Mouse (Mus musculus) stomach, embryonic 16.5 days (tissue): Measurements from ENCODE around the gene Sergef. TPM values are rescaled to one million over a fixed set of nuclear protein-coding genes. Genes with fewer than 3 reads are reported as not detected.

ENCODE experiments used
- ATAC-seq: fragments of 200-750 bp; cut with Nextera tagmentation; 2 replicates; pipeline ENCODE4 v1.8.0; 2017; ENCODE audit warnings: moderate number of reproducible peaks, moderate TSS enrichment; ENCODE audit not compliant: insufficient read depth, low FRiP score
- H3K27ac ChIP-seq: fragments of 300-500 bp; sonication (generic); 2 replicates; pipeline ENCODE4 v1.5.1; 2014; ENCODE audit warnings: low read length
- H3K27me3 ChIP-seq: fragments of 300-500 bp; sonication (generic); 2 replicates; pipeline ENCODE4 v1.6.1; 2014; ENCODE audit warnings: low read length, control low read depth, mixed read lengths; ENCODE audit not compliant: control insufficient read depth, insufficient read depth
- H3K36me3 ChIP-seq: fragments of 300-500 bp; sonication (generic); 2 replicates; pipeline ENCODE4 v1.6.1; 2014; ENCODE audit warnings: low read length; ENCODE audit not compliant: control insufficient read depth, insufficient read depth
- H3K4me1 ChIP-seq: fragments of 300-500 bp; sonication (generic); 2 replicates; pipeline ENCODE4 v1.6.1; 2014; ENCODE audit warnings: low read length, control low read depth, mixed read lengths; ENCODE audit not compliant: control insufficient read depth, insufficient read depth
- H3K4me2 ChIP-seq: fragments of 300-500 bp; sonication (generic); 2 replicates; pipeline ENCODE4 v1.6.1; 2014; ENCODE audit warnings: low read depth, low read length, mixed read lengths
- H3K4me3 ChIP-seq: fragments of 300-500 bp; sonication (generic); replicated peaks from 2 replicates; pipeline ENCODE4 v1.5.1; 2014; ENCODE audit warnings: mild to moderate bottlenecking, low read length
- H3K9ac ChIP-seq: fragments of 300-500 bp; sonication (generic); 2 replicates; pipeline ENCODE4 v1.6.1; 2014; ENCODE audit warnings: low read length
- H3K9me3 ChIP-seq: fragments of 300-500 bp; sonication (generic); replicated peaks from 2 replicates; pipeline ENCODE4 v1.6.1; 2016; ENCODE audit warnings: low read length, control low read depth; ENCODE audit not compliant: control insufficient read depth
- WGBS: fragments of 180-500 bp; shearing (Covaris S2); extraction: QIAGEN DNeasy Blood & Tissue Kit; methylation state at CpG from one replicate; pipeline ENCODE4 v1.1.7; 2014; 5-methylcytosine and 5-hydroxymethylcytosine counted together
- polyA plus RNA-seq: library from polyadenylated mRNA; unstranded; fragments of >200 nt; fragmentation: Nextera tagmentation; extraction: Ambion mirVana; gene quantifications from 2 replicates; pipeline ENCODE4 v1.2.1, GENCODE M21; 2015

Gene Sergef
- polyA plus RNA-seq, 1 experiment from 2014 or later: 14.9 TPM

GRCm38 (mm10) chr7:46510806-46511205 lies 128.8 kb downstream of the Sergef start:
- Histone ChIP-seq H3K9ac (no peak overlapping the region), H3K27me3 (no peaks in the 10 kb centered on the region), H3K4me1 (no peaks in the 10 kb centered on the region; the same call in 1 of the 2 replicates), H3K4me3 (no peak overlapping the region), H3K4me2 (no peak overlapping the region), H3K9me3 (no peaks in the 10 kb centered on the region), H3K36me3 (no peaks in the 10 kb centered on the region), H3K27ac (no peak overlapping the region)
- 60% methylated on average over 2 of the region's 2 CpGs for WGBS
- ATAC-seq: no peak

- no peaks in the 10 kb centered on the region for H3K27me3 ChIP-seq
- no peak overlapping the region for H3K27ac ChIP-seq
- no peaks in the 10 kb centered on the region; the same call in 1 of the 2 replicates for H3K4me1 ChIP-seq
- no peaks in the 10 kb centered on the region for H3K36me3 ChIP-seq
- no peak overlapping the region for H3K4me2 ChIP-seq
- ATAC-seq: 0 out of 2 replicates have a peak, but pooled peaks have one; percentile 40
- no peak overlapping the region for H3K9ac ChIP-seq
- H3K4me3 ChIP-seq: no peak overlapping the region
- 53% methylated on average over 24 of the region's 24 CpGs for WGBS
- H3K9me3 ChIP-seq: no peaks in the 10 kb centered on the region
Measured at GRCm38 (mm10) chr7:46509391-46510310, 130.0 kb downstream of the Sergef start.

DNA sequence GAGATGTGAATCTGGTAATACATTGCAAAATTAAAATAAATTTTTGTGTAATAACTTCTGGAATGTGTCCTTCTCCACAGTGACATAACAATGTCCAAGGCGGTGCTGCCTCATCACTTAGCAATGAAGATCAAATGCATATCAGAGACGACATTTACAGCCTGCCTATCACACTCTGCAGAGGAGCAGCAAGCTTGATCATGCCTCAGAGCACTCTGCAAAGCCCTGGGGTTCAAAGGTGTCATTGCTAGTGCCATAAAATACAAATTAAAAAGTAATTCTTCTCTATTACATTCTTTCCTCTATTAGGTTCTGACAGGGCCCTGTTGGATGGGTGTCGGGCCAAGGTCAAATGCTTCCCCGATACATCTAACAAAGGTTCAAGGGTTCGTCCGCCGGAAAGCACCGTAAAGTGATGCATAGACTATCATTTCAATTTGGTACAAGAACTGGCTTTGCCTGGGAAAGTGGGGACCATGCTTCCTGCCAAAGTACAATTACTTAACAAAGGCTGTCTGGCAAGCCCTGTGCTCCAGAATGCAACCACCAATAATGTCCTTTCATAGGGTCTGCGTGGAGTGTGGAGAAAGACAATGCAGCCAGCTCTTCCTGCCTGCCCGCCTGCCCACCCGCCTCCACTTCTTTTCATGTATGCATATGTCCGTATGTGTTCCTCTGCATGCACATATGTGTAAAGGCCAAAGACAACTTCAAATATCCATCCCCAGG lies 130.9 kb downstream of the Sergef start:
- WGBS: 60% methylated on average over 12 of the region's 12 CpGs
- H3K36me3 ChIP-seq: no peaks in the 10 kb centered on the region
- no peak overlapping the region for H3K9ac ChIP-seq
- no peak overlapping the region for H3K4me3 ChIP-seq
- H3K4me2 ChIP-seq: no peak overlapping the region
- no peaks in the 10 kb centered on the region for H3K9me3 ChIP-seq
- no peak for ATAC-seq
- no peaks in the 10 kb centered on the region for H3K27me3 ChIP-seq
- no peak overlapping the region for H3K27ac ChIP-seq
- no peaks in the 10 kb centered on the region; the same call in 1 of the 2 replicates for H3K4me1 ChIP-seq

DNA sequence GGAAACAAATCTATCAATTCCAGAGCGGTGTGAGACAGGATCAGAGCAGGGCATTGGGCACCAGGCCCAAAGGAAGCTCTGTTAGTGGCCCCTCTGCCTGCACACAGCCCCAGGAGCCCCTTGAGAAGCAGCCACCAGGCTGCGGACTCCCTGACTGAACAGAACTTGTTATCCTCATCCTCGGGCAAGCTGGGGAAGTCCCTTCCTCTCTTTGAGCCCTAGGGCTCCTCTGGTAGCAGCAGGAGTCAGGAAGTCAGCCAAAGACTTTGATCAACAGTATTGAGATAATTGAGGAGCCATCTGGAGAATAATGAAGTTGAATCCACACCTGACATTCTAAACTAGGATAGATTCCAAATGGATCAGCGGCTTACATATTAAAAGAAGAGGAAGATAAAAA lies 135.4 kb downstream of the Sergef start:
- Histone ChIP-seq H3K4me3 (no peak overlapping the region), H3K4me1 (0 out of 2 replicates have a peak, but pooled peaks cover 3% of the 10 kb centered on the region), H3K27me3 (no peaks in the 10 kb centered on the region), H3K9me3 (no peaks in the 10 kb centered on the region), H3K36me3 (no peaks in the 10 kb centered on the region), H3K4me2 (no peak overlapping the region), H3K9ac (no peak overlapping the region), H3K27ac (no peak overlapping the region)
- no peak for ATAC-seq
- WGBS: 44% methylated on average over 4 of the region's 4 CpGs

DNA sequence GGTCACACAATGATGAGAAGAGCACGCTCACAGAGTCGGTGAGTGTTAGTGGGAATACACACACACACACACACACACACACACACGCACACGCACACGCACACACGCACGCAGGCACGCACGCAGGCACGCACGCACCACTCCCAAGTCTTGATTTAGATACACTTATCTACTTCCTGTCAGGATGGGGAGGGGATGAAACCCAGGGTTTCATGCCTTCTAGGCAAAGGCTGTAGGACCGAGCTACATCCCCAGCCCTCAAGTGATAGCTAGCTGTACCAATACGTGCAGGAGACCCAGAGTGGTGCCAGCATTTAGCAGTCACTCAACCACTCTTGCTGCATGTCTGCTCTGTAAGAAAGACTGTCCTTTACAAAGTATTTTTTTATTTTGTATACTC lies 137.0 kb downstream of the Sergef start:
- ATAC-seq: no peak
- no peaks in the 10 kb centered on the region for H3K36me3 ChIP-seq
- H3K9ac ChIP-seq: no peak overlapping the region
- H3K27ac ChIP-seq: no peak overlapping the region
- WGBS: 78% methylated on average over 13 of the region's 13 CpGs
- H3K9me3 ChIP-seq: no peaks in the 10 kb centered on the region
- no peaks in the 10 kb centered on the region for H3K27me3 ChIP-seq
- H3K4me2 ChIP-seq: no peak overlapping the region
- no peak overlapping the region for H3K4me3 ChIP-seq
- 0 out of 2 replicates have a peak, but pooled peaks cover 3% of the 10 kb centered on the region for H3K4me1 ChIP-seq

GRCm38 (mm10) chr7:46501458-46501857 lies 138.1 kb downstream of the Sergef start:
- no peak overlapping the region for H3K4me3 ChIP-seq
- H3K36me3 ChIP-seq: no peaks in the 10 kb centered on the region
- no peaks in the 10 kb centered on the region for H3K27me3 ChIP-seq
- H3K27ac ChIP-seq: no peak overlapping the region
- no peak overlapping the region for H3K9ac ChIP-seq
- no peak for ATAC-seq
- no peak overlapping the region for H3K4me2 ChIP-seq
- no peaks in the 10 kb centered on the region for H3K9me3 ChIP-seq
- WGBS: 69% methylated on average over 2 of the region's 2 CpGs
- H3K4me1 ChIP-seq: 0 out of 2 replicates have a peak, but pooled peaks cover 3% of the 10 kb centered on the region

DNA sequence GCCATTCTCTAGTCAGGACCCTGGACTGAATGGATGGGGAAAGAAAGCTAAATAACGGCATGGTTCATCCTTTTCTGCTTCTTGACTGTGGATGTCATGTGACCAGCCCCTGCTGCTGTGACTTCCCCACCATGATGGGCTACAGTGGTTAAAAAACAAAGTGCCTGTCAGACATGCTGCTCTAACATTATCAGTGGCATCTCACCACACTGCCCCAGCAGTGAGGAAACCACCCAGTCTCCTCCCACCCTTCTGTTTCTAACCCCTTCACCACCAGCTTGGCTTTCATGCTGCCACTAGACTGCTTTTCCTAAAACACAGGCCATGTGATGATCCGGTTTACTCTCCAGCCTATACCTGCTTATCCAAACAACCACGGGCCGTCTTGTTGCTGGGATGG lies 140.0 kb downstream of the Sergef start:
- Histone ChIP-seq H3K36me3 (no peaks in the 10 kb centered on the region), H3K27me3 (no peaks in the 10 kb centered on the region), H3K27ac (no peak overlapping the region), H3K4me3 (no peak overlapping the region), H3K4me1 (0 out of 2 replicates have a peak, but pooled peaks cover 3% of the 10 kb centered on the region), H3K9me3 (no peaks in the 10 kb centered on the region), H3K9ac (no peak overlapping the region), H3K4me2 (no peak overlapping the region)
- WGBS: 86% methylated on average over 4 of the region's 4 CpGs
- ATAC-seq: peak; percentile 21; the same call in 1 of the 2 replicates

DNA sequence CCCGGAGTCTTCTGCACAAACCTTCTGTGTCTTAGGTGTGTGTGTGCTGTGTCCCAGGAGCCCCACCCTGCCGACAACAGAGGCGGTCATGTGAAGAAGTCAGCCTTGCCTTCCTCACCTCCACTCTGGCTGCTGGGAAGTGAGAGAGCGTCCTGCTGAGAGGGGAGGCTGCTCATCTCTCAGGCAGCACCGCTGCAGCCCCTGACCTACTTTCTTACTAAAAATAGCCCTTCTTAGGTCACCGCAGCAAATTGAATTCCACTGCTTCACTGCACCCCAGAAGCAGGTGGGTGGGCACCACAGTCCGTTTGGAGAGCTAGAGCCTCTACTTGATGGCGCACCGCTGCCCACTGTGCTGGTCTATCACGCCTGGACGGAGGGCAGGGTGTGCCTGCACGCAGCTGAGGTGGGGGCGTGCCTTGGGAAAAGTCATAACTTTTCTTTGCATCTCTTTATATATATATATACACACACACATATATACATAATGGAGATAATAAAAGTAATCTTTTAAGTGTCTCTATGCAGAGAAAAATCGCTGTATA lies 147.4 kb downstream of the Sergef start:
- Histone ChIP-seq H3K9me3 (no peaks in the 10 kb centered on the region), H3K36me3 (no peaks in the 10 kb centered on the region), H3K27me3 (no peaks in the 10 kb centered on the region), H3K4me1 (no peaks in the 10 kb centered on the region), H3K4me3 (no peak overlapping the region), H3K9ac (no peak overlapping the region), H3K4me2 (no peak overlapping the region), H3K27ac (no peak overlapping the region)
- 55% methylated on average over 14 of the region's 14 CpGs for WGBS
- no peak for ATAC-seq

DNA sequence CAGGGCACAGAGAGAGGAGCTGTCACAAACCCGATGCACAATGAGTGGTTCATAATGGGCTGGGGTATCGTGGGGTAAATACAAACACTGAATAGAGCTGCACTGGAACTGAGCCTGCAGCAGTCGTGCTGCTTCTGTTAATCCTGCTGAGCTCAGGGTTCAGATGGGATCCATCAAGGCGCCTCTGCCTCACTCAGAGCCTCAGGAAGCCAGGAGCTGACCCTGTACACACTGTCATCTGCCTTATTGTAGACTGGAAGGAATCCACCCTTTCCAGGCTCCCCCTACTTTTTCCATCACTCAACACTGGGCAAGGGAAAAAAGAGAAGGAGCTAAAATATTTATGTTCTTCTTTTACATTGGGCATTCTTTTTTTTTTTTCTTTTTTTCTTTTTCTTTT lies 152.3 kb downstream of the Sergef start:
- H3K27ac ChIP-seq: no peak overlapping the region
- WGBS: 44% methylated on average over 4 of the region's 4 CpGs
- no peak overlapping the region for H3K4me2 ChIP-seq
- H3K27me3 ChIP-seq: no peaks in the 10 kb centered on the region
- H3K4me1 ChIP-seq: 0 out of 2 replicates have a peak, but pooled peaks cover 2% of the 10 kb centered on the region
- no peaks in the 10 kb centered on the region for H3K9me3 ChIP-seq
- no peaks in the 10 kb centered on the region for H3K36me3 ChIP-seq
- H3K9ac ChIP-seq: no peak overlapping the region
- ATAC-seq: no peak
- H3K4me3 ChIP-seq: no peak overlapping the region
